Mouse (Mus musculus) kidney, embryonic 16.5 days (tissue): ENCODE measurements around the gene F930015N05Rik. TPM values are rescaled to one million over a fixed set of nuclear protein-coding genes. Genes with fewer than 3 reads are reported as not detected.
A peak's percentile ranks its signal among the peaks of the same experiment; 100 is the strongest.

Source experiments
- ATAC-seq: fragments of 200-750 bp; cut with Nextera tagmentation; 2 replicates; pipeline ENCODE4 v1.8.0; 2017; ENCODE audit warnings: moderate TSS enrichment; ENCODE audit not compliant: low FRiP score, low TSS enrichment
- H3K27ac ChIP-seq: fragments of 300-500 bp; sonication (generic); 2 replicates; pipeline ENCODE4 v1.5.1; 2014; ENCODE audit warnings: low read length
- H3K27me3 ChIP-seq: fragments of 300-500 bp; sonication (generic); 2 replicates; pipeline ENCODE4 v1.6.1; 2014; ENCODE audit warnings: low read length, control low read depth, mixed read lengths; ENCODE audit not compliant: insufficient read depth
- H3K36me3 ChIP-seq: fragments of 300-500 bp; sonication (generic); 2 replicates; pipeline ENCODE4 v1.6.1; 2014; ENCODE audit warnings: low read length, control low read depth, mixed read lengths; ENCODE audit not compliant: insufficient read depth
- H3K4me1 ChIP-seq: fragments of 300-500 bp; sonication (generic); 2 replicates; pipeline ENCODE4 v1.6.1; 2014; ENCODE audit warnings: low read length, control low read depth, mixed read lengths; ENCODE audit not compliant: insufficient read depth
- H3K4me2 ChIP-seq: fragments of 300-500 bp; sonication (generic); replicated peaks from 2 replicates; pipeline ENCODE4 v1.6.1; 2014; ENCODE audit warnings: low read depth, low read length
- H3K4me3 ChIP-seq: fragments of 300-500 bp; sonication (generic); 2 replicates; pipeline ENCODE4 v1.5.1; 2014; ENCODE audit warnings: mild to moderate bottlenecking, low read length
- H3K9ac ChIP-seq: fragments of 300-500 bp; sonication (generic); replicated peaks from 2 replicates; pipeline ENCODE4 v1.6.1; 2014; ENCODE audit warnings: low read length
- H3K9me3 ChIP-seq: fragments of 300-500 bp; sonication (generic); 2 replicates; pipeline ENCODE4 v1.6.1; 2016; ENCODE audit warnings: low read length, control low read depth
- WGBS: fragments of 180-500 bp; shearing (Covaris S2); extraction: QIAGEN DNeasy Blood & Tissue Kit; methylation state at CpG from one replicate; pipeline ENCODE4 v1.1.7; 2014; 5-methylcytosine and 5-hydroxymethylcytosine counted together
- polyA plus RNA-seq: library from polyadenylated mRNA; unstranded; fragments of >200 nt; fragmentation: Nextera tagmentation; extraction: Ambion mirVana; gene quantifications from 2 replicates; pipeline ENCODE4 v1.2.1, GENCODE M21; 2015

The F930015N05Rik gene
- 0.22 and 0.25 TPM in 2 replicates for polyA plus RNA-seq

- no peak for ATAC-seq
Observed at GRCm38 (mm10) chr11:64436412-64436727, at the start of gene F930015N05Rik. TSS of gene F930015N05Rik (minus strand) at chr11:64436653.

DNA sequence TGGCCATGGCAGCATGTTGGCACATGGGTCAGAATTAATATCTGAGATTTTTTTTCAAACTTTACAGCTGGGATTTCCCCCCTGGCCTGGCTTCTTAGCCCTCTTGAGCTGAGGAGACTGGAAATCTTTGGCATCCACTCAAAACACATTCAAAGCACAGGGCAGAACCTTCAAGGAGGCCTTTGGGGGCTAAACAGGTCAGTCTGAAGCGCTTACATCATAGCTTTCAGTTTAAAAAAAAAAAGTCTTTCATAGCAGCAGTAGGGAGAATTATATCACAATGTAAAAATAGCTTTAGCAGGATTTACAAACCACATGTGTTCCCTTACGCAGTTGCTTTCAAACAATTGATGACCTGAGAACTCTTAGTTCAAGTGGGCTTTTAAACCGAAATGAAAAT lies 45.0 kb upstream of the F930015N05Rik start:
- H3K9ac ChIP-seq, result no peak overlapping the region
- no peaks in the 10 kb centered on the region for H3K9me3 ChIP-seq
- H3K4me1 ChIP-seq, result no peaks in the 10 kb centered on the region
- no peaks in the 10 kb centered on the region for H3K36me3 ChIP-seq
- H3K4me2 ChIP-seq, result no peak overlapping the region
- WGBS, result 69% methylated on average over 3 of the region's 3 CpGs
- no peak overlapping the region for H3K4me3 ChIP-seq
- ATAC-seq, result no peak
- H3K27me3 ChIP-seq, result no peaks in the 10 kb centered on the region
- no peak overlapping the region for H3K27ac ChIP-seq

More at GRCm38 (mm10) chr11:64436412-64436727, at the start of gene F930015N05Rik:
- peak within 1 kb of the TSS; percentile 98 for H3K4me2 ChIP-seq
- peak within 1 kb of the TSS; percentile 64 for H3K4me3 ChIP-seq
- H3K36me3 ChIP-seq, result no peaks in the 10 kb centered on the region
- H3K9me3 ChIP-seq, result no peaks in the 10 kb centered on the region
- H3K4me1 ChIP-seq, result peaks cover 11% of the 10 kb centered on the region
- WGBS, result under 1% methylated on average over 22 of the region's 24 CpGs
- H3K9ac ChIP-seq, result peak within 1 kb of the TSS; percentile 81
- H3K27me3 ChIP-seq, result peaks cover 35% of the 10 kb centered on the region
- H3K27ac ChIP-seq, result peak within 1 kb of the TSS; percentile 47

- 66% methylated on average over 3 of the region's 3 CpGs for WGBS
- H3K4me1 ChIP-seq, result no peaks in the 10 kb centered on the region
- ATAC-seq, result no peak
- no peaks in the 10 kb centered on the region for H3K27me3 ChIP-seq
- no peak overlapping the region for H3K27ac ChIP-seq
- H3K9me3 ChIP-seq, result no peaks in the 10 kb centered on the region
- H3K4me3 ChIP-seq, result no peak overlapping the region
- H3K4me2 ChIP-seq, result no peak overlapping the region
- H3K36me3 ChIP-seq, result no peaks in the 10 kb centered on the region
- no peak overlapping the region for H3K9ac ChIP-seq
Observed at GRCm38 (mm10) chr11:64473679-64474078, 37.2 kb upstream of the F930015N05Rik start.

DNA sequence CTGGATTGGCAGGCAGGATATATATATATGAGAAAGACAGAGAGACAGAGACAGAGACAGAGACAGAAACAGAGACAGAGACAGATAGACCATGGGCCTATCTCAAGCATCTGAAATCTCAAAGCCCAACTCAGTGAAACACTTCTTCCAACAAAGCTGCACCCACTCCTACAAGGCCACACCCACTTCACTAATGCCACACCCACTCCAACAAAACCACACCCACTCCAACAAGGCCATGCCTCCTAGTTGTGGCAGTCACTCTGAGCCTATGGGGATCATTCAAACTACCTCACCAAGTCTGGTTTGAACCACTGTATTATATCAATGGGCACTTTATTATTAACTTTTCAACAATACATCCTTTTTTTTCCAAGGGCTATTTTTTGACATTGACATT lies 34.2 kb upstream of the F930015N05Rik start:
- no peak for ATAC-seq

GRCm38 (mm10) chr11:64468737-64469136 lies 32.3 kb upstream of the F930015N05Rik start:
- H3K27ac ChIP-seq, result no peak overlapping the region
- H3K36me3 ChIP-seq, result no peaks in the 10 kb centered on the region
- ATAC-seq, result 0 out of 2 replicates have a peak, but pooled peaks have one; percentile 27
- 26% methylated on average over 4 of the region's 4 CpGs for WGBS
- no peak overlapping the region for H3K9ac ChIP-seq
- H3K4me1 ChIP-seq, result no peaks in the 10 kb centered on the region
- no peaks in the 10 kb centered on the region for H3K9me3 ChIP-seq
- no peak overlapping the region for H3K4me3 ChIP-seq
- no peaks in the 10 kb centered on the region for H3K27me3 ChIP-seq
- no peak overlapping the region for H3K4me2 ChIP-seq

More for the DNA sequence above, 34.2 kb upstream of the F930015N05Rik start:
- no peak overlapping the region for H3K27ac ChIP-seq
- no peaks in the 10 kb centered on the region for H3K27me3 ChIP-seq
- H3K4me3 ChIP-seq, result no peak overlapping the region
- H3K9me3 ChIP-seq, result no peaks in the 10 kb centered on the region
- H3K36me3 ChIP-seq, result no peaks in the 10 kb centered on the region
- H3K4me1 ChIP-seq, result no peaks in the 10 kb centered on the region
- no peak overlapping the region for H3K9ac ChIP-seq
- H3K4me2 ChIP-seq, result no peak overlapping the region

DNA sequence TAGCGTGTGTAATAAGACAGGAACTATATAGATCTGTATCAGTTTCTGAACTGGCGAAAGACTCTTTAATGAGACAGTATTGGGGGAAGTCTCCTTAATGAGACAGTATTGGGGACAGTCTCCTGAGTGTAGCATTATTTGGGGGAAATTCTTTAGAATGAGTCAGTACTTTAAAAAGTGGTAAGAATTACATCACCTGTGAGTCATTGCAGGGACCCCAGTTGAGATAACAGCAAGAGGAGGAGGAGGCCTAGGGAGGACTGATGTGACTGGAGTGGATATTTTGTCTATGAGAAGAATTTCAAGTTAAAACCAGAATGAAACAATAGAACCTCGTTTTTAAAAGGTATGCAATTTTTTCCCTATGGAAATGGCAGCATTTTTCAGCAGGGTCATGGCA lies 25.3 kb upstream of the F930015N05Rik start:
- no peaks in the 10 kb centered on the region for H3K27me3 ChIP-seq
- H3K9ac ChIP-seq, result no peak overlapping the region
- no peaks in the 10 kb centered on the region for H3K36me3 ChIP-seq
- no peak overlapping the region for H3K4me3 ChIP-seq
- ATAC-seq, result no peak
- H3K4me1 ChIP-seq, result no peaks in the 10 kb centered on the region
- whole genome bisulfite sequencing, result 78% methylated on average over 3 of the region's 3 CpGs
- H3K27ac ChIP-seq, result no peak overlapping the region
- no peak overlapping the region for H3K4me2 ChIP-seq
- H3K9me3 ChIP-seq, result no peaks in the 10 kb centered on the region

- ATAC-seq, result no peak
- H3K9ac ChIP-seq, result no peak overlapping the region
- 0 out of 2 replicates have a peak, but pooled peaks cover 4% of the 10 kb centered on the region for H3K4me1 ChIP-seq
- 83% methylated on average over 9 of the region's 9 CpGs for WGBS
- no peak overlapping the region for H3K4me2 ChIP-seq
- H3K4me3 ChIP-seq, result no peak overlapping the region
- H3K36me3 ChIP-seq, result no peaks in the 10 kb centered on the region
- H3K27me3 ChIP-seq, result peaks cover 9% of the 10 kb centered on the region; the same call in 1 of the 2 replicates
- H3K9me3 ChIP-seq, result no peaks in the 10 kb centered on the region
- no peak overlapping the region for H3K27ac ChIP-seq
Observed at GRCm38 (mm10) chr11:64448586-64449315, 12.3 kb upstream of the F930015N05Rik start.

- WGBS, result 64% methylated on average over 1 of the region's 1 CpGs
- 0 out of 2 replicates have a peak, but pooled peaks cover 4% of the 10 kb centered on the region for H3K4me1 ChIP-seq
- peaks cover 17% of the 10 kb centered on the region; the same call in 1 of the 2 replicates for H3K27me3 ChIP-seq
- H3K9ac ChIP-seq, result no peak overlapping the region
- H3K4me2 ChIP-seq, result no peak overlapping the region
- ATAC-seq, result no peak
- no peak overlapping the region for H3K27ac ChIP-seq
- no peaks in the 10 kb centered on the region for H3K9me3 ChIP-seq
- no peaks in the 10 kb centered on the region for H3K36me3 ChIP-seq
- no peak overlapping the region for H3K4me3 ChIP-seq
Observed at GRCm38 (mm10) chr11:64445227-64445626, 8.8 kb upstream of the F930015N05Rik start.

- H3K9me3 ChIP-seq, result no peaks in the 10 kb centered on the region
- H3K36me3 ChIP-seq, result no peaks in the 10 kb centered on the region
- 39% methylated on average over 3 of the region's 3 CpGs for WGBS
- H3K9ac ChIP-seq, result no peak overlapping the region
- no peak overlapping the region for H3K27ac ChIP-seq
- peaks cover 25% of the 10 kb centered on the region for H3K27me3 ChIP-seq
- 0 out of 2 replicates have a peak, but pooled peaks cover 4% of the 10 kb centered on the region for H3K4me1 ChIP-seq
- H3K4me3 ChIP-seq, result no peak overlapping the region
- H3K4me2 ChIP-seq, result no peak overlapping the region
- ATAC-seq, result no peak
Observed at GRCm38 (mm10) chr11:64442701-64443100, 6.2 kb upstream of the F930015N05Rik start.

DNA sequence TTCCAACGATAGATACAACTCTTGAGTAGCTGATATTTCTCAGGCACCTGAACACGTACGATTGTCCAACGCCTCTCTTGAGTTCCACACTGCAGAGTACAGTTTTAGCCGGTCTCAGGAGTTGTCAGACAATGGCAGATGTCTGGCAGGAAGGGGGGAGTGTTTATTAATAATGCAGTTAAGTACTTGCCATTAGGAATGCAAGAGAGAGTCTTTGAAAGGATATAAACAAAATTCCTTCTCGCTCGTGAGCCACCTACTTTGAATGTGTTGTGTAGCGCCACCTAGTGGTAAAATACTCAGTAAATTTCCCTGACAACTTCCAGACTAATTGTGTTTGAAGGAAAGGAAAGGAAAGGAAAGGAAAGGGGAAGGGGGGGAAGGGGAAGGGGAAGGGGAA lies 5.7 kb upstream of the F930015N05Rik start:
- Histone ChIP-seq H3K9ac (no peak overlapping the region), H3K27me3 (peaks cover 26% of the 10 kb centered on the region), H3K4me1 (0 out of 2 replicates have a peak, but pooled peaks cover 4% of the 10 kb centered on the region), H3K36me3 (no peaks in the 10 kb centered on the region), H3K9me3 (no peaks in the 10 kb centered on the region), H3K4me3 (no peak overlapping the region), H3K27ac (no peak overlapping the region), H3K4me2 (peak overlapping the region; percentile 36; the same call in 1 of the 2 replicates)
- WGBS, result 30% methylated on average over 8 of the region's 8 CpGs
- no peak for ATAC-seq
